Mouse (Mus musculus) urinary bladder, postnatal 25 days (tissue): Measurements from ENCODE around the gene Prdm12.

Experiments
- DNase-seq: peaks from one replicate; pipeline ENCODE4 v3.0.0; 2022; ENCODE audit warnings: low spot score

Gene Prdm12

GRCm38 (mm10) chr2:31639901-31640608, at the start of gene Prdm12:
Prdm12 (plus strand) TSS chr2:31640037.
- DNase-seq: no peak

GRCm38 (mm10) chr2:31591799-31592484, 47.9 kb upstream of the Prdm12 start:
- no peak for DNase-seq

GRCm38 (mm10) chr2:31607555-31607954, 32.3 kb upstream of the Prdm12 start:
- DNase-seq: no peak

- DNase-seq: no peak
Measured at GRCm38 (mm10) chr2:31609859-31610261, 30.0 kb upstream of the Prdm12 start.

GRCm38 (mm10) chr2:31610922-31611321, 28.9 kb upstream of the Prdm12 start:
- DNase-seq: no peak

GRCm38 (mm10) chr2:31611400-31611799, 28.4 kb upstream of the Prdm12 start:
- no peak for DNase-seq

GRCm38 (mm10) chr2:31612627-31613026, 27.2 kb upstream of the Prdm12 start:
- no peak for DNase-seq

- DNase-seq: no peak
Measured at GRCm38 (mm10) chr2:31613781-31614180, 26.1 kb upstream of the Prdm12 start.

- no peak for DNase-seq
Measured at GRCm38 (mm10) chr2:31618484-31619161, 21.2 kb upstream of the Prdm12 start.

- no peak for DNase-seq
Measured at GRCm38 (mm10) chr2:31619208-31619607, 20.6 kb upstream of the Prdm12 start.

- no peak for DNase-seq
Measured at GRCm38 (mm10) chr2:31633531-31633930, 6.3 kb upstream of the Prdm12 start.

- no peak for DNase-seq
Measured at GRCm38 (mm10) chr2:31635281-31636137, 4.3 kb upstream of the Prdm12 start.

GRCm38 (mm10) chr2:31636138-31636741, 3.6 kb upstream of the Prdm12 start:
- no peak for DNase-seq

- no peak for DNase-seq
Measured at GRCm38 (mm10) chr2:31636742-31637141, 3.1 kb upstream of the Prdm12 start.

- DNase-seq: no peak
Measured at GRCm38 (mm10) chr2:31637311-31637710, 2.5 kb upstream of the Prdm12 start.

- peak; percentile 48 for DNase-seq
Measured at GRCm38 (mm10) chr2:31637807-31638206, 2.0 kb upstream of the Prdm12 start.

- DNase-seq: no peak
Measured at GRCm38 (mm10) chr2:31638581-31639465, 1.0 kb upstream of the Prdm12 start.

GRCm38 (mm10) chr2:31639466-31639760, 424 bp upstream of the Prdm12 start:
- no peak for DNase-seq

- no peak for DNase-seq
Measured at GRCm38 (mm10) chr2:31640609-31641507, 1.0 kb downstream of the Prdm12 start.

GRCm38 (mm10) chr2:31641508-31641830, 1.6 kb downstream of the Prdm12 start:
- no peak for DNase-seq
